ENCODE assay signal across 8 mouse cellular contexts in the genomic region with DNA sequence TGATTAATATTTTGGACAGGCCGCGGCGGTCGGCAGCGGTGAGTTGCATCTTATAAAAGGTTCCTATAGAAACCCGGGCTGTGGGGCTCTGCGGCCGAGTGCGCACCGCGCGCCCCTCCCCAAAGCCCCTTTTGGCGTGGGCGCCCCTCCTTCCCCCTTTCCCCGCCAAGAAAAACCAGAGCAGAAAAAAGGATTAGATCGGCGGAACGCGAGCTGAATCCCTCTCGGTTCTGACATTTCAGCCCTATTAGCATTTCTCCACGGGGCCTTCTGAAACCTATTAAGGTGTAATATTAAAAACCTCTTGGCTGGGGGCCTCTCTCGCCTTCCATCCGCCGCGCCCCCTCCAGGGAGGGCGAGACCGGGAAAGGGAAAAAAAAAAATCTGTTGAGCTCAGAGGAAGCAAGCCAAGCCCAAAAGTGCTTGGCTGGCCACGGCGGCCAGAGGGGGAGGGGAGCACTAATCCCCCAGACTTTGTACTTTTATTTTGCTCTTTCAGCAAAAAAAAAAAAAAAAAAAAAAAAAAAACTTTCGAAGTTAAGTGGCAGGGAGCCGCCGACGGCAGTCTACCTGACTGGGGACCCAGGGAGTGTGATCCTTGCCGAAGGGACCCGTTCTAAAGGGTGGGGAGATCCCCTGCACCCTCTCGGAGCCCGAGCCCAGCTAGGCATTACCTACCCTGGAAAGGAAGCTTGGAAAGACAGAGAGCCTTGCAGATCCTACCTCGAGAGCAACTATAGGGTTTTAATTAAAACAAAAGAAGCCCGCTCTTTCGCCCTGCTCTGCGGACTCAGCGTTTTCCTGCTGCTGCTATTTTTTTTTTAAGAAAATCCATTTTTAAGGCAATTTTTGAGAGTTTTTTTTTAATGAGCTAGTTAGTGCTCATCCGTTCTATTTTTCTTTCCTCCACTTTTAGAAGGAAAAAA. TPM values are rescaled to one million over a fixed set of nuclear protein-coding genes. Genes with fewer than 3 reads are reported as not detected.
A peak's percentile ranks its signal among the peaks of the same experiment; 100 is the strongest.
DNase-seq lines count a peak whose midpoint lies in the region; ATAC-seq and TF ChIP-seq lines count a peak whose summit lies in the region.

No protein-coding gene starts in this region.

- H3K9me3 ChIP-seq in forebrain, embryonic 10.5 days = no peaks in the 10 kb centered on the region

- no peak for TF ChIP-seq CTCF in C2C12 (IDR thresholded peaks at IDR 0.05; ENCODE audit: control insufficient read depth, insufficient read depth, insufficient read length)

- H3K79me3 ChIP-seq in C2C12 (ENCODE audit: low read depth) = peaks cover 60% of the 10 kb centered on the region

- H3K27ac ChIP-seq in forebrain, embryonic 10.5 days = peak overlapping the region; percentile 100

- peak; percentile 84 for DNase-seq in adrenal gland, postnatal 14 days
- peak; percentile 81 for DNase-seq in forebrain, embryonic 10.5 days (ENCODE audit: extremely low spot score, low spot score)
- peak; percentile 86 to 88 for DNase-seq in heart, postnatal 10 days
- peak; percentile 92 to 94 for DNase-seq in kidney, postnatal 36 days
- DNase-seq in lung, adult 18-20 months = peak; percentile 78 to 85
- peak; percentile 71 for DNase-seq in ovary, adult 18-20 months (ENCODE audit: low spot score)

- peaks cover 29% of the 10 kb centered on the region for H3K4me1 ChIP-seq in forebrain, embryonic 10.5 days

- no peaks in the 10 kb centered on the region for H3K27me3 ChIP-seq in C2C12 (ENCODE audit: control insufficient read depth, insufficient read depth, insufficient read length)
- 0 out of 2 replicates have a peak, but pooled peaks cover 4% of the 10 kb centered on the region for H3K27me3 ChIP-seq in forebrain, embryonic 10.5 days (ENCODE audit: poor library complexity, severe bottlenecking)

- H3K79me2 ChIP-seq in C2C12 (ENCODE audit: control insufficient read depth, insufficient read depth) = peaks cover 73% of the 10 kb centered on the region

- H3K36me3 ChIP-seq in C2C12 (ENCODE audit: control insufficient read depth, insufficient read depth) = peaks cover 5% of the 10 kb centered on the region
- H3K36me3 ChIP-seq in forebrain, embryonic 10.5 days (replicated peaks) = peaks cover 16% of the 10 kb centered on the region

- peak overlapping the region; percentile 75 for H3K4me3 ChIP-seq in C2C12 (ENCODE audit: insufficient read depth, poor library complexity, severe bottlenecking)
- H3K4me3 ChIP-seq in forebrain, embryonic 10.5 days = peak overlapping the region; percentile 100

- peak overlapping the region; percentile 85 for H3ac ChIP-seq in C2C12 (ENCODE audit: control insufficient read depth, insufficient read length, low read depth)

- ATAC-seq in megakaryocyte progenitor cell, adult 5-6 weeks (replicated peaks; ENCODE audit: poor library complexity) = no peak

- WGBS in forebrain, embryonic 10.5 days = under 1% methylated on average over 43 of the region's 43 CpGs

- intact Hi-C loops in heart, postnatal 10 days (cut with DNase I) = loop anchor here (5.0 kb wide), 1 partner anchor 114 kb away; no protein-coding TSS in a partner anchor

TF ChIP-seq in C2C12, 6 proteins besides CTCF, POLR2A, EP300 and RAD21:
- no peak for TF ChIP-seq MAX (IDR thresholded peaks at IDR 0.05)
- no peak for TF ChIP-seq CEBPB (IDR thresholded peaks at IDR 0.05; ENCODE audit: low read depth)
- no peak for TF ChIP-seq MYOD1 (IDR thresholded peaks at IDR 0.05; ENCODE audit: control insufficient read depth, insufficient read length, low read depth)
- no peak for TF ChIP-seq USF1 (IDR thresholded peaks at IDR 0.05; ENCODE audit: low read depth)
- no peak for TF ChIP-seq MYOG (IDR thresholded peaks at IDR 0.05; ENCODE audit: control insufficient read depth, extremely low read depth, insufficient read length)
- no peak for TF ChIP-seq FOSL1 (IDR thresholded peaks at IDR 0.05; ENCODE audit: insufficient read depth, low read length, poor library complexity, severe bottlenecking)
TF ChIP-seq in C2C12: peak in this region for 0.

RNA-seq across cellular contexts. Expression of gene Tnrc18, which starts 1.2 kb away (rescaled TPM):
- polyA plus RNA-seq in C2C12 (2012; fragmentation: generic; extraction: Trizol) = 44.3 TPM
- total RNA-seq in adrenal gland, postnatal 14 days (2021) = 86.0 and 91.0 TPM in 2 replicates
- 21.5 and 22.7 TPM in 2 replicates for polyA plus RNA-seq in forebrain, embryonic 10.5 days (2016; fragmentation: Nextera tagmentation; extraction: Ambion mirVana)
- total RNA-seq in heart, postnatal 10 days (2021) = 10 to 100 TPM; 80.1 to 91.3 TPM
- total RNA-seq in megakaryocyte progenitor cell, adult 5-6 weeks (2015) = 27.3 and 30.2 TPM in 2 replicates
- total RNA-seq in megakaryocyte progenitor cell, adult 5-6 weeks (2017) = 10.9 and 14.5 TPM in 2 replicates
